In genomic region chr14:55604823-55605222, GRCm38 (mm10) we compare ENCODE assay signal across 9 mouse cellular contexts. TPM values are rescaled to one million over a fixed set of nuclear protein-coding genes. Genes with fewer than 3 reads are reported as not detected.
DNase-seq lines count a peak whose midpoint lies in the region; ATAC-seq lines count a peak whose summit lies in the region.
"Had no signal": no experiment of that assay in that cellular context is flagged by ENCODE, and none has a peak within 500 bp of the region (broad histone marks: within the 10 kb centered on the region; RNA-seq: fewer than 3 reads in every experiment).

No protein-coding gene starts in this region.

- 94% methylated on average over 11 of the region's 11 CpGs for WGBS in heart, embryonic 12.5 days
- 92% methylated on average over 11 of the region's 11 CpGs for WGBS in lung, embryonic 16.5 days
- WGBS in embryonic facial prominence, embryonic 15.5 days, result 80% methylated on average over 11 of the region's 11 CpGs
- 95% methylated on average over 11 of the region's 11 CpGs for WGBS in forebrain, embryonic 16.5 days

- no peaks in the 10 kb centered on the region for H3K27me3 ChIP-seq in heart, embryonic 12.5 days (replicated peaks)
- H3K27me3 ChIP-seq in lung, embryonic 16.5 days (ENCODE audit: control insufficient read depth, insufficient read depth, low read depth, low read length), result no peaks in the 10 kb centered on the region
- no peaks in the 10 kb centered on the region for H3K27me3 ChIP-seq in embryonic facial prominence, embryonic 15.5 days
- no peaks in the 10 kb centered on the region for H3K27me3 ChIP-seq in forebrain, embryonic 16.5 days (replicated peaks; ENCODE audit: control insufficient read depth, insufficient read depth, low read length)
- H3K27me3 ChIP-seq: hindbrain, embryonic 13.5 days had no signal

- no peak overlapping the region for H3K4me3 ChIP-seq in heart, embryonic 12.5 days
- peak overlapping the region; percentile 41 for H3K4me3 ChIP-seq in lung, embryonic 16.5 days (ENCODE audit: low read length)
- H3K4me3 ChIP-seq in embryonic facial prominence, embryonic 15.5 days (replicated peaks), result peak overlapping the region; percentile 39; the same call in 1 of the 2 replicates
- H3K4me3 ChIP-seq in forebrain, embryonic 16.5 days (replicated peaks; ENCODE audit: low read length), result no peak overlapping the region

- H3K9me3 ChIP-seq in heart, embryonic 12.5 days (replicated peaks), result no peaks in the 10 kb centered on the region
- no peaks in the 10 kb centered on the region for H3K9me3 ChIP-seq in lung, embryonic 16.5 days (ENCODE audit: control insufficient read depth, low read length)
- no peaks in the 10 kb centered on the region for H3K9me3 ChIP-seq in embryonic facial prominence, embryonic 15.5 days (replicated peaks)
- no peaks in the 10 kb centered on the region for H3K9me3 ChIP-seq in forebrain, embryonic 16.5 days (ENCODE audit: control insufficient read depth, low read length)
- H3K9me3 ChIP-seq: hindbrain, embryonic 13.5 days had no signal

- peaks cover 84% of the 10 kb centered on the region for H3K36me3 ChIP-seq in heart, embryonic 12.5 days
- peaks cover 31% of the 10 kb centered on the region for H3K36me3 ChIP-seq in lung, embryonic 16.5 days (ENCODE audit: control insufficient read depth, insufficient read depth, low read length)
- peaks cover 72% of the 10 kb centered on the region for H3K36me3 ChIP-seq in embryonic facial prominence, embryonic 15.5 days
- peaks cover 23% of the 10 kb centered on the region for H3K36me3 ChIP-seq in forebrain, embryonic 16.5 days (ENCODE audit: control insufficient read depth, insufficient read depth)

- H3K27ac ChIP-seq in heart, embryonic 12.5 days (ENCODE audit: poor library complexity, severe bottlenecking), result no peak overlapping the region
- H3K27ac ChIP-seq in lung, embryonic 16.5 days (ENCODE audit: low read length), result no peak overlapping the region
- no peak overlapping the region for H3K27ac ChIP-seq in embryonic facial prominence, embryonic 15.5 days (replicated peaks)
- no peak overlapping the region for H3K27ac ChIP-seq in forebrain, embryonic 16.5 days (ENCODE audit: low read length)

- H3K4me2 ChIP-seq in heart, embryonic 12.5 days, result peak overlapping the region; percentile 69
- H3K4me2 ChIP-seq in lung, embryonic 16.5 days (ENCODE audit: low read depth, low read length), result peak overlapping the region; percentile 53
- 0 out of 2 replicates have a peak overlapping the region, but pooled peaks have one; percentile 8 for H3K4me2 ChIP-seq in embryonic facial prominence, embryonic 15.5 days (replicated peaks)
- H3K4me2 ChIP-seq in forebrain, embryonic 16.5 days (ENCODE audit: low read length), result no peak overlapping the region

- ATAC-seq in heart, embryonic 12.5 days (ENCODE audit: insufficient number of reproducible peaks, low FRiP score), result no peak
- ATAC-seq in lung, embryonic 16.5 days (ENCODE audit: low read depth), result no peak
- no peak for ATAC-seq in embryonic facial prominence, embryonic 15.5 days (ENCODE audit: insufficient number of reproducible peaks, low FRiP score, low TSS enrichment, low read depth)
- no peak for ATAC-seq in forebrain, embryonic 16.5 days

- no peak overlapping the region for H3K9ac ChIP-seq in heart, embryonic 12.5 days
- H3K9ac ChIP-seq in lung, embryonic 16.5 days (ENCODE audit: low read length), result no peak overlapping the region
- no peak overlapping the region for H3K9ac ChIP-seq in embryonic facial prominence, embryonic 15.5 days
- H3K9ac ChIP-seq in forebrain, embryonic 16.5 days (replicated peaks; ENCODE audit: low read depth, low read length), result no peak overlapping the region

- no peak for DNase-seq in heart, adult 8-10 months (ENCODE audit: low spot score)
- no peak for DNase-seq in lung, postnatal 10 days
- peak; percentile 44 for DNase-seq in naive thymus-derived CD4-positive, alpha-beta T cell, adult 2 months (ENCODE audit: low read depth)
- no peak for DNase-seq in right cerebral cortex, postnatal 14 days

- peaks cover 4% of the 10 kb centered on the region for H3K4me1 ChIP-seq in heart, embryonic 12.5 days (replicated peaks)
- peaks cover 4% of the 10 kb centered on the region for H3K4me1 ChIP-seq in lung, embryonic 16.5 days (replicated peaks; ENCODE audit: control insufficient read depth, insufficient read depth, low read length)
- H3K4me1 ChIP-seq in embryonic facial prominence, embryonic 15.5 days, result peaks cover 19% of the 10 kb centered on the region
- peaks cover 4% of the 10 kb centered on the region for H3K4me1 ChIP-seq in forebrain, embryonic 16.5 days (replicated peaks; ENCODE audit: control insufficient read depth, insufficient read depth, low read length)

RNA-seq across cellular contexts. Expression of gene Irf9, which starts 1.5 kb away (rescaled TPM):
- polyA plus RNA-seq in heart, embryonic 12.5 days (2016; fragmentation: Nextera tagmentation; extraction: Ambion mirVana), result 8.7 and 9.4 TPM in 2 replicates
- total RNA-seq in heart, adult 8-10 months (2022), result 1 to 10 TPM; 7.2 to 8.9 (median 8.4) TPM
- polyA plus RNA-seq in lung, embryonic 16.5 days (2015; fragmentation: Nextera tagmentation; extraction: Ambion mirVana), result 12.9 and 15.6 TPM in 2 replicates
- 12.8 and 17.3 TPM in 2 replicates for polyA plus RNA-seq in embryonic facial prominence, embryonic 15.5 days (2015; fragmentation: Nextera tagmentation; extraction: Ambion mirVana)
- 7.8 and 11.8 TPM in 2 replicates for polyA plus RNA-seq in forebrain, embryonic 16.5 days (2015; fragmentation: Nextera tagmentation; extraction: Ambion mirVana)

RNA-seq across cellular contexts. Expression of gene Rec8, which starts 13.0 kb away (rescaled TPM):
- polyA plus RNA-seq in heart, embryonic 12.5 days (2016; fragmentation: Nextera tagmentation; extraction: Ambion mirVana), result 16.5 and 17.5 TPM in 2 replicates
- total RNA-seq in heart, adult 8-10 months (2022), result 1 to 10 TPM in 1 of 4 experiments, under 1 TPM in 3; 0.53 to 1.4 (median 0.67) TPM
- 23.0 and 23.4 TPM in 2 replicates for polyA plus RNA-seq in lung, embryonic 16.5 days (2015; fragmentation: Nextera tagmentation; extraction: Ambion mirVana)
- polyA plus RNA-seq in embryonic facial prominence, embryonic 15.5 days (2015; fragmentation: Nextera tagmentation; extraction: Ambion mirVana), result 2.3 and 2.9 TPM in 2 replicates
- 9.4 and 11.3 TPM in 2 replicates for polyA plus RNA-seq in forebrain, embryonic 16.5 days (2015; fragmentation: Nextera tagmentation; extraction: Ambion mirVana)

RNA-seq across cellular contexts. Expression of gene Rnf31, which starts 13.3 kb away (rescaled TPM):
- 16.4 and 16.8 TPM in 2 replicates for polyA plus RNA-seq in heart, embryonic 12.5 days (2016; fragmentation: Nextera tagmentation; extraction: Ambion mirVana)
- 10 to 100 TPM; 23.9 to 29.1 (median 26.9) TPM for total RNA-seq in heart, adult 8-10 months (2022)
- 17.6 and 18.1 TPM in 2 replicates for polyA plus RNA-seq in lung, embryonic 16.5 days (2015; fragmentation: Nextera tagmentation; extraction: Ambion mirVana)
- polyA plus RNA-seq in embryonic facial prominence, embryonic 15.5 days (2015; fragmentation: Nextera tagmentation; extraction: Ambion mirVana), result 17.9 and 18.1 TPM in 2 replicates
- 16.9 and 22.5 TPM in 2 replicates for polyA plus RNA-seq in forebrain, embryonic 16.5 days (2015; fragmentation: Nextera tagmentation; extraction: Ambion mirVana)

RNA-seq across cellular contexts. Expression of gene Psme2, which starts 13.9 kb away (rescaled TPM):
- polyA plus RNA-seq in heart, embryonic 12.5 days (2016; fragmentation: Nextera tagmentation; extraction: Ambion mirVana), result 200 and 213 TPM in 2 replicates
- 100 to 1,000 TPM in 3 of 4 experiments, 10 to 100 TPM in 1; 92.6 to 112 (median 108) TPM for total RNA-seq in heart, adult 8-10 months (2022)
- polyA plus RNA-seq in lung, embryonic 16.5 days (2015; fragmentation: Nextera tagmentation; extraction: Ambion mirVana), result 247 and 250 TPM in 2 replicates
- polyA plus RNA-seq in embryonic facial prominence, embryonic 15.5 days (2015; fragmentation: Nextera tagmentation; extraction: Ambion mirVana), result 238 and 259 TPM in 2 replicates
- 179 and 182 TPM in 2 replicates for polyA plus RNA-seq in forebrain, embryonic 16.5 days (2015; fragmentation: Nextera tagmentation; extraction: Ambion mirVana)

RNA-seq across cellular contexts. Expression of gene Emc9, which starts 19.7 kb away (rescaled TPM):
- 16.3 and 21.5 TPM in 2 replicates for polyA plus RNA-seq in heart, embryonic 12.5 days (2016; fragmentation: Nextera tagmentation; extraction: Ambion mirVana)
- total RNA-seq in heart, adult 8-10 months (2022), result 10 to 100 TPM; 65.0 to 75.0 (median 68.2) TPM
- 6.4 and 7.3 TPM in 2 replicates for polyA plus RNA-seq in lung, embryonic 16.5 days (2015; fragmentation: Nextera tagmentation; extraction: Ambion mirVana)
- polyA plus RNA-seq in embryonic facial prominence, embryonic 15.5 days (2015; fragmentation: Nextera tagmentation; extraction: Ambion mirVana), result 9.7 and 11.6 TPM in 2 replicates
- 12.9 and 23.4 TPM in 2 replicates for polyA plus RNA-seq in forebrain, embryonic 16.5 days (2015; fragmentation: Nextera tagmentation; extraction: Ambion mirVana)

Comparison
In these comparisons a context has a peak if more than half of its experiments do, and no peak if none do; other contexts are left out.
1. H3K4me3 ChIP-seq: peak in lung, embryonic 16.5 days (single experiment) and embryonic facial prominence, embryonic 15.5 days (single experiment); none in heart, embryonic 12.5 days (single experiment) and forebrain, embryonic 16.5 days (single experiment).